In genomic region chr7:142484780-142485179, GRCm38 (mm10) we compare ENCODE assay signal across 15 mouse cellular contexts. TPM values are rescaled to one million over a fixed set of nuclear protein-coding genes. Genes with fewer than 3 reads are reported as not detected.
A peak's percentile ranks its signal among the peaks of the same experiment; 100 is the strongest.
DNase-seq lines count a peak whose midpoint lies in the region; ATAC-seq lines count a peak whose summit lies in the region.
"Had no signal": no experiment of that assay in that cellular context is flagged by ENCODE, and none has a peak within 500 bp of the region (broad histone marks: within the 10 kb centered on the region; RNA-seq: fewer than 3 reads in every experiment).

No protein-coding gene starts in this region.

- DNase-seq in kidney, postnatal 4 days, result no peak
- DNase-seq in gastrocnemius, postnatal 14 days, result peak; percentile 89
- DNase-seq in heart, postnatal 10 days, result peak; percentile 76 to 83
- peak; percentile 78 for DNase-seq in skeletal muscle tissue, adult 2 months (ENCODE audit: low read depth, low spot score)
- DNase-seq in adipocyte (ENCODE audit: low spot score), result no peak
- no peak for DNase-seq in spleen, postnatal 4 days (ENCODE audit: low spot score in 2 of 2)
- DNase-seq in adrenal gland, postnatal 25 days, result no peak
- DNase-seq: cerebellum, postnatal 36 days; forebrain, postnatal 0 days; layer of hippocampus, postnatal 36 days had no signal

- H3K4me2 ChIP-seq in kidney, embryonic 15.5 days, result no peak overlapping the region

- no peak overlapping the region for H3K4me3 ChIP-seq in kidney, embryonic 15.5 days (replicated peaks)

- H3K27ac ChIP-seq in kidney, embryonic 15.5 days, result peak overlapping the region; percentile 66

- peaks cover 56% of the 10 kb centered on the region for H3K36me3 ChIP-seq in kidney, embryonic 15.5 days

- intact Hi-C loops in gastrocnemius, postnatal 14 days (cut with DNase I; ENCODE audit: low total_unique reads), result no loop called here
- intact Hi-C loops in heart, postnatal 10 days (cut with DNase I), result loop anchor here (5.0 kb wide), 1 partner anchor 188 kb away; no protein-coding TSS in a partner anchor

- H3K9ac ChIP-seq in kidney, embryonic 15.5 days, result no peak overlapping the region
- H3K9ac ChIP-seq: forebrain, postnatal 0 days had no signal

- WGBS in kidney, embryonic 15.5 days, result 59% methylated on average over 12 of the region's 12 CpGs

- H3K9me3 ChIP-seq in kidney, embryonic 15.5 days (replicated peaks), result no peaks in the 10 kb centered on the region

- peaks cover 68% of the 10 kb centered on the region for H3K4me1 ChIP-seq in kidney, embryonic 15.5 days

- ATAC-seq in kidney, embryonic 15.5 days (replicated peaks; ENCODE audit: low FRiP score), result no peak
- ATAC-seq: forebrain, postnatal 0 days; inflammation-experienced regulatory T-cells, adult 6 months; lung, postnatal 0 days; Patski had no signal

- H3K27me3 ChIP-seq in kidney, embryonic 15.5 days, result no peaks in the 10 kb centered on the region
- H3K27me3 ChIP-seq: Patski had no signal

RNA-seq across cellular contexts. Expression of gene Tnnt3, which starts 13.9 kb away (rescaled TPM):
- 23.5 and 46.2 TPM in 2 replicates for polyA plus RNA-seq in kidney, embryonic 15.5 days (2015; fragmentation: Nextera tagmentation; extraction: Ambion mirVana)
- over 10,000 TPM; 22,199 to 23,470 TPM for total RNA-seq in gastrocnemius, postnatal 14 days (2021)
- total RNA-seq in heart, postnatal 10 days (2021), result 1 to 10 TPM in 1 of 2 experiments, under 1 TPM in 1; 0.67 to 1.8 TPM
- not detected in 2 replicates for total RNA-seq in adrenal gland, postnatal 25 days (2021)
- total RNA-seq: layer of hippocampus, postnatal 36 days had no signal

RNA-seq across cellular contexts. Expression of gene Lsp1, which starts 24.2 kb away (rescaled TPM):
- 115 and 139 TPM in 2 replicates for polyA plus RNA-seq in kidney, embryonic 15.5 days (2015; fragmentation: Nextera tagmentation; extraction: Ambion mirVana)
- 10 to 100 TPM; 22.2 to 35.0 TPM for total RNA-seq in gastrocnemius, postnatal 14 days (2021)
- 100 to 1,000 TPM; 111 to 116 TPM for total RNA-seq in heart, postnatal 10 days (2021)
- total RNA-seq in adrenal gland, postnatal 25 days (2021), result 12.6 and 14.4 TPM in 2 replicates

RNA-seq across cellular contexts. Expression of gene Tnni2, which starts 43.2 kb away (rescaled TPM):
- polyA plus RNA-seq in kidney, embryonic 15.5 days (2015; fragmentation: Nextera tagmentation; extraction: Ambion mirVana), result 19.0 and 45.8 TPM in 2 replicates
- total RNA-seq in gastrocnemius, postnatal 14 days (2021), result over 10,000 TPM; 14,029 to 14,677 TPM
- total RNA-seq in heart, postnatal 10 days (2021), result 1 to 10 TPM; 1.9 to 4.3 TPM
- not detected in 2 replicates for total RNA-seq in adrenal gland, postnatal 25 days (2021)
- total RNA-seq: layer of hippocampus, postnatal 36 days had no signal
- polyA plus RNA-seq: inflammation-experienced regulatory T-cells, adult 6 months had no signal

RNA-seq across cellular contexts. Expression of gene Mrpl23, which starts 47.7 kb away (rescaled TPM):
- 25.8 and 26.8 TPM in 2 replicates for polyA plus RNA-seq in kidney, embryonic 15.5 days (2015; fragmentation: Nextera tagmentation; extraction: Ambion mirVana)
- 1 to 10 TPM; 5.0 to 5.2 TPM for total RNA-seq in gastrocnemius, postnatal 14 days (2021)
- total RNA-seq in heart, postnatal 10 days (2021), result 10 to 100 TPM in 1 of 2 experiments, 1 to 10 TPM in 1; 4.1 to 19.3 TPM
- 4.5 and 13.8 TPM in 2 replicates for total RNA-seq in adrenal gland, postnatal 25 days (2021)

RNA-seq across cellular contexts. Expression of gene Syt8, which starts 50.1 kb away (rescaled TPM):
- 0.62 and 1.3 TPM in 2 replicates for polyA plus RNA-seq in kidney, embryonic 15.5 days (2015; fragmentation: Nextera tagmentation; extraction: Ambion mirVana)
- not detected for total RNA-seq in gastrocnemius, postnatal 14 days (2021)
- total RNA-seq in heart, postnatal 10 days (2021), result not detected
- not detected in 2 replicates for total RNA-seq in adrenal gland, postnatal 25 days (2021)
- total RNA-seq: forebrain, postnatal 0 days; layer of hippocampus, postnatal 36 days; monocyte, adult 5-6 weeks had no signal
- polyA plus RNA-seq: forebrain, postnatal 0 days; inflammation-experienced regulatory T-cells, adult 6 months had no signal

Comparison
In these comparisons a context has a peak if more than half of its experiments do, and no peak if none do; other contexts are left out.
1. DNase-seq: peak in gastrocnemius, postnatal 14 days (single experiment), heart, postnatal 10 days (2 of 2) and skeletal muscle tissue, adult 2 months (single experiment); none in kidney, postnatal 4 days (0 of 2), adipocyte (single experiment), spleen, postnatal 4 days (0 of 2) and adrenal gland, postnatal 25 days (single experiment).
2. RNA of gene Tnnt3, which starts 13.9 kb away (total RNA-seq): 22,199 to 23,470 TPM in gastrocnemius, postnatal 14 days; 0.67 to 1.8 TPM in heart, postnatal 10 days and not detected in adrenal gland, postnatal 25 days; every median in the first group is over 1,000 times any median in the second.
3. RNA of gene Tnni2, which starts 43.2 kb away (total RNA-seq): 14,029 to 14,677 TPM in gastrocnemius, postnatal 14 days; 1.9 to 4.3 TPM in heart, postnatal 10 days and not detected in adrenal gland, postnatal 25 days; every median in the first group is over 1,000 times any median in the second.